Comparison of ENCODE assay signal across 10 mouse cellular contexts in genomic region chr2:124792633-124793036, GRCm38 (mm10).
DNase-seq lines count a peak whose midpoint lies in the region.
"Had no signal": no experiment of that assay in that cellular context is flagged by ENCODE, and none has a peak within 500 bp of the region (broad histone marks: within the 10 kb centered on the region; RNA-seq: fewer than 3 reads in every experiment).

No protein-coding gene starts in this region.

- DNase-seq in frontal cortex, postnatal 10 days (ENCODE audit: low spot score in 2 of 2) = peak; percentile 7 to 9
- DNase-seq in frontal cortex, adult 2 months (ENCODE audit: extremely low spot score in 1 of 2, low spot score in 1 of 2) = no peak
- DNase-seq in MN1 (ENCODE audit: low spot score) = peak; percentile 21
- DNase-seq in cerebellum, adult 9-11 months = peak; percentile 87
- DNase-seq in mesoderm, embryonic 11.5 days (ENCODE audit: low read depth, low spot score) = peak; percentile 64
- DNase-seq in T-cell, adult 2 months (ENCODE audit: low spot score) = no peak
- DNase-seq in ovary, adult 18-20 months (ENCODE audit: low spot score) = no peak
- no peak for DNase-seq in gastrocnemius, adult 18-20 months (ENCODE audit: low spot score)
- DNase-seq: kidney, postnatal 10 days; lung, postnatal 14 days had no signal

Comparison
In these comparisons a context has a peak if more than half of its experiments do, and no peak if none do; other contexts are left out.
1. DNase-seq: peak in frontal cortex, postnatal 10 days (2 of 2), MN1 (single experiment), cerebellum, adult 9-11 months (single experiment) and mesoderm, embryonic 11.5 days (single experiment); none in frontal cortex, adult 2 months (0 of 2), T-cell, adult 2 months (single experiment), ovary, adult 18-20 months (single experiment) and gastrocnemius, adult 18-20 months (single experiment).